Mouse (Mus musculus): ENCODE results near the gene Scd1. TPM values are rescaled to one million over a fixed set of nuclear protein-coding genes. Genes with fewer than 3 reads are reported as not detected.

Scd1 gene
- total RNA-seq, 2 experiments from 2014 or later, result 26.1 to 33.2 TPM

- no peak for DNase-seq (ENCODE audit: low spot score in 2 of 2)
Measured at GRCm38 (mm10) chr19:44400484-44401197, 7.0 kb downstream of the Scd1 start.

- DNase-seq (ENCODE audit: low spot score in 2 of 2), result no peak
Measured at GRCm38 (mm10) chr19:44400076-44400475, 7.6 kb downstream of the Scd1 start.

GRCm38 (mm10) chr19:44396742-44397141, 10.9 kb downstream of the Scd1 start:
- DNase-seq (ENCODE audit: low spot score in 2 of 2), result no peak

- no peak for DNase-seq (ENCODE audit: low spot score in 2 of 2)
Measured at GRCm38 (mm10) chr19:44394972-44395371, 12.7 kb downstream of the Scd1 start.

GRCm38 (mm10) chr19:44393962-44394422, 13.7 kb downstream of the Scd1 start:
- DNase-seq (ENCODE audit: low spot score in 2 of 2), result no peak

- no peak for DNase-seq (ENCODE audit: low spot score in 2 of 2)
Measured at GRCm38 (mm10) chr19:44392339-44393009, 15.2 kb downstream of the Scd1 start.

GRCm38 (mm10) chr19:44391856-44392255, 15.8 kb downstream of the Scd1 start:
- DNase-seq (ENCODE audit: low spot score in 2 of 2), result no peak

- no peak for DNase-seq (ENCODE audit: low spot score in 2 of 2)
Measured at GRCm38 (mm10) chr19:44389507-44389906, 18.2 kb downstream of the Scd1 start.

GRCm38 (mm10) chr19:44388475-44389428, 18.9 kb downstream of the Scd1 start:
- DNase-seq (ENCODE audit: low spot score in 2 of 2), result peak; percentile 87 to 95

- no peak for DNase-seq (ENCODE audit: low spot score in 2 of 2)
Measured at GRCm38 (mm10) chr19:44387746-44388474, 19.8 kb downstream of the Scd1 start.

GRCm38 (mm10) chr19:44387089-44387671, 20.5 kb downstream of the Scd1 start:
- DNase-seq (ENCODE audit: low spot score in 2 of 2), result no peak

- DNase-seq (ENCODE audit: low spot score in 2 of 2), result no peak
Measured at GRCm38 (mm10) chr19:44385887-44386498, 21.7 kb downstream of the Scd1 start.

- DNase-seq (ENCODE audit: low spot score in 2 of 2), result no peak
Measured at GRCm38 (mm10) chr19:44382682-44383321, 24.9 kb downstream of the Scd1 start.

- DNase-seq (ENCODE audit: low spot score in 2 of 2), result no peak
Measured at GRCm38 (mm10) chr19:44380065-44380464, 27.6 kb downstream of the Scd1 start.

- DNase-seq (ENCODE audit: low spot score in 2 of 2), result no peak
Measured at GRCm38 (mm10) chr19:44379090-44379489, 28.6 kb downstream of the Scd1 start.

GRCm38 (mm10) chr19:44377629-44378375, 29.9 kb downstream of the Scd1 start:
- no peak for DNase-seq (ENCODE audit: low spot score in 2 of 2)

- no peak for DNase-seq (ENCODE audit: low spot score in 2 of 2)
Measured at GRCm38 (mm10) chr19:44376511-44376951, 31.1 kb downstream of the Scd1 start.

- DNase-seq (ENCODE audit: low spot score in 2 of 2), result peak; percentile 59 to 76
Measured at GRCm38 (mm10) chr19:44372969-44373368, 34.7 kb downstream of the Scd1 start.

- no peak for DNase-seq (ENCODE audit: low spot score in 2 of 2)
Measured at GRCm38 (mm10) chr19:44370231-44370630, 37.4 kb downstream of the Scd1 start.
